Mouse (Mus musculus) large intestine, adult 2 months (tissue): ENCODE measurements around the gene Galnt2. TPM values are rescaled to one million over a fixed set of nuclear protein-coding genes. Genes with fewer than 3 reads are reported as not detected.

Source experiments
- DNase-seq: peaks from one replicate; pipeline ENCODE4 v3.0.0-alpha.2; 2012; ENCODE audit warnings: low read depth, low spot score
- WGBS: fragments of 180-500 bp; shearing (Covaris S2); methylation state at CpG from one replicate; pipeline ENCODE4 v1.1.7; 2018; 5-methylcytosine and 5-hydroxymethylcytosine counted together
- polyA plus RNA-seq: library from polyadenylated mRNA; depleted of rRNA; stranded (reverse); fragments of >200 nt; gene quantifications from 2 replicates; pipeline ENCODE4 v1.2.3, GENCODE M21; 2012

Galnt2 gene
- polyA plus RNA-seq, 1 experiment = 3.6 TPM

DNA sequence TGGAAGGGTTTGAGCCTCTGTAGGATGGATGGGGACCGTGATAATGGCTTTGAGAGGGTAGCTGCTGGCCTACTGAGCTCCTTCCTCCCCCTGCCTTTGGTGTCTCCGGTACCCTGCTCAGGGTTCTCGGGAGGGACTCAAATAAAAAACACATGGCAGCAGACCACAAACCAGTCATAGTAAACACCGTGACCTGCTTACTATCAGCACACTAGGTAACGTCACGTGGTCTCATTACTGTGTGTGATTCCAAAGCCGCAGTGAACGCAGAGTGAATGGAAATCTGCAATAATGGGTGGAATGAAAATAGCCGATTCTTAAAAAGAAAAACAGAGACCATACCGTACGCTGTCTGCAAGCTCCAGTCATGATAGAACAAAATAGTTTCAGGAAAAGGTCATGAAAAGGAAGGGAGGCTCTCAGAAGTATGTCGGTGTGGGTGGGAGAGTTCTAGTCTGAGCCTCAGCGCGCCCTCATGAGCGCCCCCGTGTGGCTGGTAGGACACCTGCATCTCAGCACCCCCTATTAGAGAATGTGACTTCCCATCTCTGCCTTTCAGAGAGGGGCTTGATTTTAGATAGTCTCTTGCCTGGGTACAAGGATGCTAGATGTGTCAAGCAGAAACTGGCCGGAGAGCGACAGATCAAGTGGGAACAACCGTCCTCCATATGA, 115.8 kb downstream of the Galnt2 start:
- 44% methylated on average over 19 of the region's 19 CpGs for WGBS
- DNase-seq = peak; percentile 29

DNA sequence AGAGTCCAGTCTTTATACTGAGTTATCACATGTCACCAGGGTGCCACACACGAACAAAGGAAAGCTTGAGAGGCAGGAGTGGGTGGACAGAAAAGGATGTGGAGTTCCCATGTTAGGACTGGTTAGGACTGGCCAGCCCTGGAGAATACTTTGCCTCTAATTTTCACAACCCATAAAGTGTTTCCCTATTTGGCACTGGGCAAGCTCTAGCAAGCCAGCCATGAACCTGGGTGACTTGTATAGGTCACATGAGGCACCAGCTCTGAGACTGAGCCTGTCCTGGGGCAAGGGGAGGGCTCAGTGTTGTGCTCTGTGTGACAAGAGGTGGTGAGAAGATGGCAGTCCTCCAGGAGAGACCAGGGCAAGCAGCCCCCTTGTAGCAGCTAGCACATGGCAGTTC, 116.9 kb downstream of the Galnt2 start:
- WGBS = 43% methylated on average over 1 of the region's 1 CpGs
- no peak for DNase-seq

- 35% methylated on average over 7 of the region's 7 CpGs for WGBS
- DNase-seq = peak; percentile 44
Observed at GRCm38 (mm10) chr8:124349663-124350062, 118.5 kb downstream of the Galnt2 start.

GRCm38 (mm10) chr8:124351636-124352035, 120.4 kb downstream of the Galnt2 start:
- 51% methylated on average over 5 of the region's 5 CpGs for WGBS
- DNase-seq = no peak

DNA sequence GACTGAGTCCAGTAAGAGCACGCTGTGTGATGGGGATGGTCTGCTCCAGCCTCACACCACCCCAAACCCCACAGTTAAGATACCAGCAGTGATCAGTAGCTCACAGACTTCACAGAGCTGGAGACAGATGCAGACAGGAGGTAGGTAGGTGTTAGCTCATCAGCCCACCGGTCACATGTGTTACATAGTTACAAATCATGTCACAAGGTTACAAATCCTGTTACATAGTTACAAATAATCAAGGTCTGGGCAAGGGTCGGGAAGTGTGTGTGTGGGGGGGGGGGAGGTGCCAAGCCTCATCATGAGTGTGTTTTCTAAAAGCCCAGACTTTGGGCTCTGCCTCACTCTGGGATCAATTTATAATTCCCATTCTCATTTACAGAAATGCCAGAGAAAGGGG, 129.7 kb downstream of the Galnt2 start:
- DNase-seq = no peak
- 73% methylated on average over 3 of the region's 3 CpGs for WGBS

DNA sequence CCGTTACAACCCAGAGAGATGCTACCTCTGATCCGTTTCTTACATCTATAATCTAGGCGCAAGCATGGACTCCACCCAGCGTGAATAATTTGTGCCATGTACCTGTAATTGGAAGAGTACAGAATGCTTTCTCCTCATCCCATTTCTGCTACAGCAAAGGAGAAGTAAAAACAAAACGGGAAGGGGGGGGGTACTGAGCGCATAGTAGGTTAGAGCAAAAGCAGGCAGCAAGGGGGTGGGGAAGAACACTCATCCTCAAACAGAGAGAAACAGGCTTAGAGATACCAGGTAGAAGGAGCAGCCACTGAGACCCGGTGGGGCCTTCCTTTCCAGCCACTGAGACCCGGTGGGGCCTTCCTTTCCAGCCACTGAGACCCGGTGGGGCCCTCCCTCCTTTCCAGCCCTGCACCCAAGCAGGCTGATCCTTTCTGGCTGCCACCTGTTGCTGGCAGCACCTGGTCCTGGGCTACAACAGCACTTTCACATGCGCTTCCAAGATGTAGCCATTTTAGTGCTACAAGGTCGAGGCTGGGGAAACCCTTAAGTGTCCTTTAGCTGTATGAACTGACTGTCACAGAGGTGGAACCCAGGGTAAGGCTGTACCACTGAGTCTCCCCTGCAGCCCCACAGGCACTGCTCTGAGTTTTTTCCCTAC, 130.7 kb downstream of the Galnt2 start:
- 79% methylated on average over 11 of the region's 11 CpGs for WGBS
- no peak for DNase-seq

- 73% methylated on average over 7 of the region's 7 CpGs for WGBS
- no peak for DNase-seq
Observed at GRCm38 (mm10) chr8:124362589-124362988, 131.4 kb downstream of the Galnt2 start.

DNA sequence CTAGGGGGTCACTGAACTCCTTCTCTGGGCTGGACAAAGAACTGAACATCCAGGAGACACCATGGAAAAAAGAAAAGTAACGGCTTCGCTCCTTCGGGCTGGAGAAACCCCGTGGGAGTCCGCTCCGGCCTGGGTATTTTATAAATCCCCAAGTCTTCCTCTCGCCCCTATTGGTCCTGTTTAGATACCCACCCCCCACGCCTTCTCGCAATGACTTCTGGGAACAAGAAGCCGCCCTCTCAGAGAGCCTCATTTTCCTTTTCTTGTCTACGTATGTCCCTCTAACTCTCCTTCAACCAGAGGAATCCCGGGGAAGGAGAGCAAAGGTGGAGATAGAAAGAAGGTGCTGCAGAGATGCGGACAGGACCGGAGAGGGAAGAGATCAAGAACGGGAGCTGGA, 132.1 kb downstream of the Galnt2 start:
- 90% methylated on average over 15 of the region's 15 CpGs for WGBS
- DNase-seq = no peak

- 14% methylated on average over 8 of the region's 8 CpGs for WGBS
- DNase-seq = peak; percentile 27
Observed at GRCm38 (mm10) chr8:124368213-124368612, 137.0 kb downstream of the Galnt2 start.

DNA sequence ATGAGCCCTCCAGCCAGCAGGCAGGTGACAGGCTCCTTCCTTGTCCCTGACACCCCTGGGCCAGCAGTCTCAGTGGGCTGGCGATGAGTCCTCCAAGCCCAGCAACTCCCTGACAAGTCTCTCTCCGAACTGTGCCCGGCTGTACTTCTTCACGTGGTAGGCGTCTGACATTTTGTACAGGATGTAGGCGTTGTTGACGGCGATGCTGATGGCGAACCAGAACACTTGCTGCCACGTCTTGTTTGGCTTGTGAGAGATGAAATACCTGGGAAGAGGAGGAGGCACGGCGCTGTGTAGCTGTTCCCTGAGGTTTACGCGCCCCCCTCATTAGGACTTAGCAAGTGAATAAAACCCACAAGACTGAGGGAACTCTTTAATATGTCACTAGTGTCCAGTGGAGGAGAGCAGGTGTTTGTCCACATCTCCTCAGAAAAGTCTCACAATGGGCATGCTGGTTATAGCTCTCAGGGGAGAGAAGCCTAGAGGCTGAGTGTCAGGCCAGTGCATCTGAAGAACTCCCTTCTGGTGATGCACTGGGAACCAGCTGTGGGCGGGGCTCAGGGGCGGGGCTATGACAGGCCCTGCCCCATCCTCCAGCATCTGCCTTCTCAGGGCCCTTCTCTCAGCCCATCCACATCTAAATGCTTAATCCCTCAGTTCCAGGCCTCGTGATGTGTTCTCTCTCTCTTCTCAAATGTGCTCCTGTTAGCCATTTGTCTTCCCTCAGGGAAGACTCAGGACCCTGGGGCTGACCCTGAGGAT, 139.4 kb downstream of the Galnt2 start:
- DNase-seq = no peak
- 78% methylated on average over 17 of the region's 17 CpGs for WGBS

- no peak for DNase-seq
- WGBS = 85% methylated on average over 23 of the region's 23 CpGs
Observed at GRCm38 (mm10) chr8:124371410-124372123, 140.4 kb downstream of the Galnt2 start.

- DNase-seq = no peak
- 85% methylated on average over 5 of the region's 5 CpGs for WGBS
Observed at GRCm38 (mm10) chr8:124373753-124374152, 142.6 kb downstream of the Galnt2 start.

DNA sequence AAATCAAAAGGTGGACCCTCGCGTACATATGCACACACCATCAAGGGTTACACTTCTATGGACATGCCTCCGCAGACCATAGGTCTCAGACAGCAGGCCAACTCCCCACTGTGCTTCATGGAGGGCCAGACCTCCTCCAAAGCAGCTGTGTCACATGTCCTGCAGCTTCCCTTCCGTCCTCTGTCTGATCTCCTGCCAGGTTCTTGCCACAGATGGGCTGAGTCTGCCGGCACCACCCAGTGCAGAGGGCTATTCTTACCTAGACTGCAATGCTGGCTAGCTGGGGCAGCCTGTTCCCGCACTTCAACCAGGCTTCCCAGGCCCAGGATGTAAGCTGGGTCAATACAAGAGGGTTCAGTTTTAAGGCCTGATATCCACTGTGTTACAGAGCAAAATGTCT, 144.0 kb downstream of the Galnt2 start:
- WGBS = 57% methylated on average over 6 of the region's 6 CpGs
- DNase-seq = no peak

- 64% methylated on average over 9 of the region's 9 CpGs for WGBS
- DNase-seq = no peak
Observed at GRCm38 (mm10) chr8:124375727-124376126, 144.5 kb downstream of the Galnt2 start.

DNA sequence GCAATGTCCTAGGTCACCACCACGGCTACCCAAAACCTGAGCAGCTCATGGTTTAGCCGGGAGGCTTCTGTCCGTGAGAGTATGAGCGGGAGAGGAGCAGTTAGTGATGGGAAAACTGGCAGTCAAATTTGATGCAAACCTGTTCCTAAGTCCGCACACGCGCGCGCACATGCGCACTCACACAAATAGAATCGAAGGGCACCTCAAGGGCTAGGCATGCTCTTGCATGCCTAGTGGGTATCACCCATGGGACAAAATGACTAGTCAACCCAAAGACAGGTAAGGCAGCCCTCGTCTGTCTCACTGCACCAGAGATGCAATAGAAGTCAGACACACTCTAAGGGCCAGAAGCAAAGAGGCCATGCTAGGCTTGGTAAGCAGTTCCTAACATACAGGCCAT, 145.2 kb downstream of the Galnt2 start:
- DNase-seq = no peak

DNA sequence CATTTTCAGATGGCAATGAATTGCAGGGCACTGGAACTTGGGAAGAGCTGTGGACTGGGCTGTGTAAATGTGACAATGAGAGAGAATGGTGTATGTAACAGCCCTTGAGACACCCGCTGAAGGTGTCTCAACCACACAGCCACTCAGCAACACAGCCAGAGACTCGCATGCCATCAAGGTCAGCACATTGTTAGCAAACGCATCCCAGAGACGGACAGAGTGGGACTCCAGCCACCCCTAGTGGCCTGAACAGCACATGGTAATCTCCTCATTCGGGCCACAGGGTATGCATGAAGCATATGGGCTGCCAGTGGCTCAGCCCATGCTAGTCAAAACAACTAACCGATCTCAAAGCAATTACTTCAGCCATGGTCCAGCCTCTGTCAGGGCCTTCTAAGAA, 148.1 kb downstream of the Galnt2 start:
- no peak for DNase-seq
- WGBS = 52% methylated on average over 6 of the region's 6 CpGs

More for the DNA sequence above, 145.2 kb downstream of the Galnt2 start:
- 94% methylated on average over 12 of the region's 12 CpGs for WGBS

GRCm38 (mm10) chr8:124382235-124382634, 151.0 kb downstream of the Galnt2 start:
- DNase-seq = no peak
- 61% methylated on average over 10 of the region's 10 CpGs for WGBS

DNA sequence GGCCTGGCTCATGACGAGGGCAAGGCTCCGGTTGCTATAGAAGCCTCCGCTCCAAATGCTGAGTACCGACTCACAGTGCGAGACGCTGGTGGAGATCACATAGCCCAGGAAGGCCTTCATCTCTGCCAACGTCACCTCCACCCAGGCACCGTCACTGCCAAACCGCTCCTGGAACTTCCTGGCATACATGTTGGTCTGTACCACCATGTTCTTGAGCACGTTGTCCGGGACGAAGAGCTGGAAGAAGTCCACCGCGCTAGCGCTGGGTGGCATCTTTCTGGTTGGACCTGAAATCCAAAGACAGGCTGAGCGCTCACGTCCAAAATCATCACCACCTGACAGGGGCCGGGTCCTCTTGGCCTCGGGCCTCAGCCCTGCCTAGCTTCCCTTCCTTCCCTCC, 153.1 kb downstream of the Galnt2 start:
- WGBS = 93% methylated on average over 19 of the region's 19 CpGs
- no peak for DNase-seq

GRCm38 (mm10) chr8:124386225-124386899, 155.2 kb downstream of the Galnt2 start:
- no peak for DNase-seq
- WGBS = 69% methylated on average over 23 of the region's 23 CpGs

- no peak for DNase-seq
- WGBS = 87% methylated on average over 11 of the region's 11 CpGs
Observed at GRCm38 (mm10) chr8:124389495-124389894, 158.3 kb downstream of the Galnt2 start.
